Mouse (Mus musculus) MEL (cell line): ENCODE results near the gene Rnf141. TPM values are rescaled to one million over a fixed set of nuclear protein-coding genes. Genes with fewer than 3 reads are reported as not detected.

Source experiments
- DNase-seq: peaks from one replicate; pipeline ENCODE4 v3.0.0; 2011; ENCODE audit warnings: low read depth, low spot score
- H3K27ac ChIP-seq: 2 replicates; pipeline ENCODE4 v1.5.1; 2012; ENCODE audit warnings: low read depth, mild to moderate bottlenecking, control low read depth, low read length, moderate library complexity; ENCODE audit not compliant: control insufficient read depth
- H3K27me3 ChIP-seq, 2 experiments: fragments of 150-350 bp in 1 of 2; sonication (generic) in 1 of 2; 2 replicates each; pipeline ENCODE4 v1.6.1; 2012; ENCODE audit warnings: low read length in 2 of 2, mild to moderate bottlenecking in 2 of 2, improper control_type of control experiment in 1 of 2, moderate library complexity in 1 of 2; ENCODE audit not compliant: insufficient read depth in 2 of 2, control insufficient read depth in 1 of 2
- H3K36me3 ChIP-seq, 2 experiments: 2 replicates each; pipeline ENCODE4 v1.6.1; 2012 to 2014; ENCODE audit warnings: low read length in 2 of 2, improper control_type of control experiment in 1 of 2, inconsistent platforms in 1 of 2, mild to moderate bottlenecking in 1 of 2; ENCODE audit not compliant: insufficient read depth in 2 of 2, control insufficient read depth in 1 of 2
- H3K4me1 ChIP-seq, 2 experiments: fragments of 150-350 bp in 1 of 2; sonication (generic) in 1 of 2; 2 replicates each; pipeline ENCODE4 v1.6.1; 2012; ENCODE audit warnings: low read length in 2 of 2, improper control_type of control experiment in 1 of 2, mild to moderate bottlenecking in 1 of 2; ENCODE audit not compliant: insufficient read depth in 2 of 2, control insufficient read depth in 1 of 2
- H3K4me3 ChIP-seq, 2 experiments: fragments of 150-350 bp in 1 of 2; sonication (generic) in 1 of 2; 2 replicates each; pipeline ENCODE4 v1.5.1; 2012; ENCODE audit warnings: low read depth in 2 of 2, low read length in 2 of 2, mild to moderate bottlenecking in 2 of 2, moderate library complexity in 2 of 2, control low read depth in 1 of 2, improper control_type of control experiment in 1 of 2; ENCODE audit not compliant: control insufficient read depth in 1 of 2, insufficient read depth in 1 of 2
- H3K79me2 ChIP-seq: 2 replicates; pipeline ENCODE4 v1.6.1; 2012; ENCODE audit warnings: mild to moderate bottlenecking, low read length, moderate library complexity; ENCODE audit not compliant: control insufficient read depth, poor library complexity, insufficient read depth
- H3K9ac ChIP-seq: 2 replicates; pipeline ENCODE4 v1.6.1; 2012; ENCODE audit warnings: low read depth, mild to moderate bottlenecking, control low read depth, low read length, moderate library complexity; ENCODE audit not compliant: control insufficient read depth, poor library complexity, severe bottlenecking
- H3K9me3 ChIP-seq: fragments of 150-350 bp; sonication (generic); replicated peaks from 2 replicates; pipeline ENCODE4 v1.6.1; 2012; ENCODE audit warnings: mild to moderate bottlenecking, low read length, improper control_type of control experiment, moderate library complexity; ENCODE audit not compliant: insufficient read depth
- BHLHE40 ChIP-seq: IDR thresholded peaks from 2 replicates; pipeline ENCODE4 v1.6.1; 2012; ENCODE audit warnings: low read depth, mild to moderate bottlenecking, inconsistent platforms, low read length, improper control_type of control experiment, borderline replicate concordance
- CHD1 ChIP-seq: IDR thresholded peaks from 2 replicates; pipeline ENCODE4 v1.6.1; 2012; ENCODE audit warnings: low read depth, mild to moderate bottlenecking, inconsistent platforms, low read length, improper control_type of control experiment
- CTCF ChIP-seq, 3 experiments: IDR thresholded peaks in 2 of 3; conservative IDR thresholded peaks in 1 of 3; 2 replicates each; pipeline ENCODE4 v1.5.1; 2011 to 2012; ENCODE audit warnings: low read length in 3 of 3, low read depth in 2 of 3, mild to moderate bottlenecking in 2 of 3, improper control_type of control experiment in 1 of 3, inconsistent platforms in 1 of 3, mixed read lengths in 1 of 3, moderate library complexity in 1 of 3; ENCODE audit not compliant: control insufficient read depth in 1 of 3, insufficient read depth in 1 of 3, poor library complexity in 1 of 3, severe bottlenecking in 1 of 3
- ELF1 ChIP-seq: IDR thresholded peaks from 2 replicates; pipeline ENCODE4 v1.6.1; 2014; ENCODE audit warnings: low read depth, mild to moderate bottlenecking, inconsistent platforms, low read length, improper control_type of control experiment, moderate library complexity
- EP300 ChIP-seq, 2 experiments: IDR thresholded peaks; 2 replicates each; pipeline ENCODE4 v1.6.1; 2011; ENCODE audit warnings: improper control_type of control experiment in 2 of 2, low read length in 2 of 2, low read depth in 1 of 2, mild to moderate bottlenecking in 1 of 2
- GATA1 ChIP-seq: IDR thresholded peaks from 2 replicates; pipeline ENCODE4 v1.6.1; 2011; ENCODE audit warnings: low read depth, low read length, improper control_type of control experiment
- KAT2A ChIP-seq: conservative IDR thresholded peaks from 2 replicates; pipeline ENCODE4 v1.6.1; 2012; ENCODE audit warnings: low read depth, low read length, improper control_type of control experiment, inconsistent platforms
- MEF2A ChIP-seq: IDR thresholded peaks from 2 replicates; pipeline ENCODE4 v1.6.1; 2014; ENCODE audit warnings: low read depth, mild to moderate bottlenecking, inconsistent platforms, low read length, improper control_type of control experiment; ENCODE audit not compliant: poor library complexity, insufficient replicate concordance, severe bottlenecking; ENCODE audit errors: extremely low read depth
- RAD21 ChIP-seq: IDR thresholded peaks from 2 replicates; pipeline ENCODE4 v1.6.1; 2011; ENCODE audit warnings: mild to moderate bottlenecking, low read depth, low read length, improper control_type of control experiment
- RCOR1 ChIP-seq: IDR thresholded peaks from 2 replicates; pipeline ENCODE4 v1.6.1; 2012; ENCODE audit warnings: low read depth, mild to moderate bottlenecking, inconsistent platforms, low read length, improper control_type of control experiment
- SIN3A ChIP-seq: IDR thresholded peaks from 2 replicates; pipeline ENCODE4 v1.6.1; 2012; ENCODE audit warnings: low read length, improper control_type of control experiment, inconsistent platforms
- SMC3 ChIP-seq: IDR thresholded peaks from 2 replicates; pipeline ENCODE4 v1.6.1; 2011; ENCODE audit warnings: low read depth, low read length, improper control_type of control experiment
- TBP ChIP-seq: IDR thresholded peaks from 2 replicates; pipeline ENCODE4 v1.8.0; 2011; ENCODE audit warnings: low read depth, low read length, improper control_type of control experiment
- TCF12 ChIP-seq: IDR thresholded peaks from 2 replicates; pipeline ENCODE4 v1.6.1; 2014; ENCODE audit warnings: low read depth, mild to moderate bottlenecking, inconsistent platforms, low read length, improper control_type of control experiment, moderate library complexity
- USF2 ChIP-seq, 2 experiments: IDR thresholded peaks; 2 replicates each; pipeline ENCODE4 v1.6.1; 2011 to 2012; ENCODE audit warnings: improper control_type of control experiment in 2 of 2, low read length in 2 of 2, borderline replicate concordance in 1 of 2, inconsistent platforms in 1 of 2, low read depth in 1 of 2, mild to moderate bottlenecking in 1 of 2; ENCODE audit not compliant: insufficient read depth in 1 of 2
- ZC3H11A ChIP-seq: IDR thresholded peaks from 2 replicates; pipeline ENCODE4 v1.6.1; 2012; ENCODE audit warnings: low read depth, mild to moderate bottlenecking, inconsistent platforms, low read length, improper control_type of control experiment
- ZKSCAN1 ChIP-seq: IDR thresholded peaks from 2 replicates; pipeline ENCODE4 v1.6.1; 2012; ENCODE audit warnings: low read depth, mild to moderate bottlenecking, inconsistent platforms, low read length, improper control_type of control experiment, moderate library complexity
- ZMIZ1 ChIP-seq: IDR thresholded peaks from 2 replicates; pipeline ENCODE4 v1.6.1; 2012; ENCODE audit warnings: low read depth, mild to moderate bottlenecking, inconsistent platforms, low read length, improper control_type of control experiment, moderate library complexity
- polyA plus RNA-seq, 2 experiments: library from polyadenylated mRNA; stranded (reverse) in 1 of 2; unstranded in 1 of 2; fragments of >175 nt in 1 of 2; fragments of >200 nt in 1 of 2; gene quantifications; 2 replicates each; pipeline versions ENCODE4 v1.2.1 to v1.2.4; 2012; ENCODE audit warnings: low replicate concordance in 2 of 2, low read depth in 1 of 2; ENCODE audit not compliant: insufficient read length in 2 of 2, insufficient read depth in 1 of 2, missing spikeins in 1 of 2
- total RNA-seq: library from RNA; depleted of rRNA; stranded (reverse); fragments of 300-350 nt; gene quantifications from 2 replicates; pipeline ENCODE4 v1.2.3, GENCODE M21; 2012

The Rnf141 gene
- total and polyA plus RNA-seq, 3 experiments = 18.8 to 19.7 TPM; not detected in 1

DNA sequence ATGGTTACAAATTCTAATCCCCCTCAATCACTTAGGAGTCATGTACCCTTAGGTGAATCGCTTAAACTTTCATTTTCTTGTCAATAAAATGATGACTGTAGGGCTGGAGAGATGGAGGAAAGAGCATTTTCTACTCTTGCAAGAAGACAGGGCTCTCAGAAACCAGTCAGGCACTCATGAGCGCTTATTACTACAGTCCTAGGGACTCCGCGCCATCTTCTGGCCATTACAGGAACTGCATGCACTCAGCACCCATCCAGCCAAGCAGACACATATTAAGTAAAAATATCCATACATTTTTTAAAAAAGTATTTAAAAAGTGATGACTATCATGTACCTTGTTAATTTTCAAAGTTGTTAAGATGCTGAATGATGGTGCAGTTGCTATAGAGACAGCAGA lies 43.2 kb downstream of the Rnf141 start:
- no peaks in the 10 kb centered on the region for H3K9me3 ChIP-seq
- TF ChIP-seq TCF12 (0 out of 2 replicates have a peak, but pooled peaks have one; percentile 3), MEF2A (no peak), ZMIZ1 (no peak), SMC3 (peak; percentile 100), SIN3A (0 out of 2 replicates have a peak, but pooled peaks have one; percentile 35), RAD21 (peak; percentile 98), CTCF (IDR thresholded peaks at IDR 0.05 in 2 of 3, conservative IDR thresholded peaks at IDR 0.05 in 1 of 3; ENCODE audit: control insufficient read depth in 1 of 3, insufficient read depth in 1 of 3, low read depth in 2 of 3, low read length in 3 of 3, poor library complexity in 1 of 3, severe bottlenecking in 1 of 3) (peak; percentile 90 to 98 (median 94)), KAT2A (no peak), ZC3H11A (peak; percentile 97)
- no peak overlapping the region for H3K9ac ChIP-seq
- no peaks in the 10 kb centered on the region for H3K27me3 ChIP-seq
- H3K4me3 ChIP-seq = no peak overlapping the region
- no peaks in the 10 kb centered on the region for H3K79me2 ChIP-seq
- H3K27ac ChIP-seq = no peak overlapping the region
- peak; percentile 86 for DNase-seq
- no peaks in the 10 kb centered on the region for H3K4me1 ChIP-seq
- no peaks in the 10 kb centered on the region; a peak in 1 of 4 replicates for H3K36me3 ChIP-seq

GRCm38 (mm10) chr7:110797722-110798409 lies 46.4 kb downstream of the Rnf141 start:
- DNase-seq = no peak
- TF ChIP-seq RCOR1 (no peak), ZMIZ1 (no peak), TBP (no peak), BHLHE40 (no peak), CHD1 (no peak), USF2 (IDR thresholded peaks at IDR 0.05; ENCODE audit: borderline replicate concordance in 1 of 2, insufficient read depth in 1 of 2, low read depth in 1 of 2, low read length in 2 of 2) (no peak), ELF1 (no peak), ZC3H11A (no peak), EP300 (IDR thresholded peaks at IDR 0.05; ENCODE audit: low read depth in 1 of 2, low read length in 2 of 2) (no peak), SMC3 (no peak), GATA1 (no peak), ZKSCAN1 (no peak)
- Histone ChIP-seq H3K27ac (no peak overlapping the region), H3K9ac (no peak overlapping the region), H3K9me3 (no peaks in the 10 kb centered on the region), H3K36me3 (no peaks in the 10 kb centered on the region; a peak in 1 of 4 replicates), H3K79me2 (no peaks in the 10 kb centered on the region), H3K4me1 (no peaks in the 10 kb centered on the region), H3K27me3 (no peaks in the 10 kb centered on the region), H3K4me3 (no peak overlapping the region)
